Mouse (Mus musculus) kidney, embryonic 14.5 days (tissue): Measurements from ENCODE around the gene Arf5. TPM values are rescaled to one million over a fixed set of nuclear protein-coding genes. Genes with fewer than 3 reads are reported as not detected.

ENCODE experiments used
- ATAC-seq: fragments of 200-750 bp; cut with Nextera tagmentation; 2 replicates; pipeline ENCODE4 v1.8.0; 2017; ENCODE audit warnings: moderate number of reproducible peaks, mild to moderate bottlenecking, moderate TSS enrichment, moderate library complexity; ENCODE audit not compliant: low FRiP score, low TSS enrichment
- H3K27ac ChIP-seq: fragments of 300-500 bp; sonication (generic); 2 replicates; pipeline ENCODE4 v1.5.1; 2014; ENCODE audit warnings: low read depth, mild to moderate bottlenecking, low read length, moderate library complexity, mixed read lengths
- H3K27me3 ChIP-seq: fragments of 300-500 bp; sonication (generic); 2 replicates; pipeline ENCODE4 v1.6.1; 2014; ENCODE audit warnings: mild to moderate bottlenecking, low read length; ENCODE audit not compliant: control insufficient read depth, insufficient read depth
- H3K36me3 ChIP-seq: fragments of 300-500 bp; sonication (generic); 2 replicates; pipeline ENCODE4 v1.6.1; 2014; ENCODE audit warnings: low read length, mixed read lengths; ENCODE audit not compliant: control insufficient read depth, insufficient read depth
- H3K4me1 ChIP-seq: fragments of 300-500 bp; sonication (generic); 2 replicates; pipeline ENCODE4 v1.6.1; 2014; ENCODE audit warnings: low read length, mixed read lengths; ENCODE audit not compliant: control insufficient read depth, insufficient read depth
- H3K4me2 ChIP-seq: fragments of 300-500 bp; sonication (generic); replicated peaks from 2 replicates; pipeline ENCODE4 v1.6.1; 2014; ENCODE audit warnings: low read depth, mild to moderate bottlenecking, low read length
- H3K4me3 ChIP-seq: fragments of 300-500 bp; sonication (generic); 2 replicates; pipeline ENCODE4 v1.5.1; 2014; ENCODE audit warnings: mild to moderate bottlenecking, low read length
- H3K9ac ChIP-seq: fragments of 300-500 bp; sonication (generic); 2 replicates; pipeline ENCODE4 v1.6.1; 2014; ENCODE audit warnings: low read depth, mild to moderate bottlenecking, low read length, moderate library complexity
- H3K9me3 ChIP-seq: fragments of 300-500 bp; sonication (generic); 2 replicates; pipeline ENCODE4 v1.6.1; 2016; ENCODE audit warnings: low read length; ENCODE audit not compliant: control insufficient read depth
- WGBS: fragments of 180-500 bp; shearing (Covaris S2); extraction: QIAGEN DNeasy Blood & Tissue Kit; methylation state at CpG from one replicate; pipeline ENCODE4 v1.1.7; 2014; 5-methylcytosine and 5-hydroxymethylcytosine counted together
- polyA plus RNA-seq: library from polyadenylated mRNA; unstranded; fragments of >200 nt; fragmentation: Nextera tagmentation; extraction: Ambion mirVana; gene quantifications from 2 replicates; pipeline ENCODE4 v1.2.1, GENCODE M21; 2014

Arf5 gene
- polyA plus RNA-seq, 1 experiment from 2014 or later = 293 TPM

DNA sequence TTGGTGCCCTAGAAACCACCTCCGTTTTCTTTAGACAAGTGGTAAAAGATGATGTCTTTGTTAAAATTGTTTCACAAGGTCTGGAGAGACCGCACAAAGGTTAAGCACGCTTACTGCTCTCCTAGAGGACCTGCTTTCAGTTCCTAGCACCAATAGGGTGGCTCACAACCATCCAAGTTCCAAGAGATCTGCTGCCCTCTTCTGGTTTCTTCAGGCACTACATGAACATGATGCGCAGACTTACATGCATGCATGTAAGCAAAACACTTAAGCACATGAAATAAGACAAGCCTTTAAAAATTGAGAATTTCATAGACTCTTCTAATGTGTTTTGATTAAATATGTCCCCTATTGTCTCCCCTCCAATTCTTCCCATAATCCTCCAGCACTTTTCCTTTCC is 23.6 kb upstream of the Arf5 start:
- Histone ChIP-seq H3K27me3 (peaks cover 22% of the 10 kb centered on the region; the same call in 1 of the 2 replicates), H3K36me3 (no peaks in the 10 kb centered on the region), H3K4me1 (no peaks in the 10 kb centered on the region), H3K9ac (no peak overlapping the region), H3K27ac (no peak overlapping the region), H3K4me3 (no peak overlapping the region), H3K4me2 (no peak overlapping the region), H3K9me3 (peaks cover 5% of the 10 kb centered on the region; the same call in 1 of the 2 replicates)
- 92% methylated on average over 4 of the region's 4 CpGs for WGBS
- no peak for ATAC-seq

DNA sequence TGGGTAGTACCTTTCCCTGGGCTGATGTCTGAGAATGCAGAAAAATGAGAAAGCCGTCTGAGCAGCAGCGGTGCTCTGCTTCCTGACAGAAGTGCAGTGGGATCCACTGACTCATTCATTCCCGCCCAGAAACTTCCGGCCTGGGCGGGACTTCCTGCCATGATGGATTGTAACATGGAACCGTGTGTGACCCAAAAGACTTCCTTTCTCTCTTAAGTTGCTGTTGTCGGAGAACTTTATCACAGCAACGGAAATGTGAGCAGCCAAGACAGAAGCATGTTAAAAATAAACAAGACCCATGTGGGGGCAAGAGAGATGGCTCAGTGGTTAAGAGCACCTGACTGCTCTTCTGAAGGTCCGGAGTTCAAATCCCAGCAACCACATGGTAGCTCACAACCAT is 13.3 kb upstream of the Arf5 start:
- Histone ChIP-seq H3K27ac (no peak overlapping the region), H3K9ac (no peak overlapping the region), H3K4me2 (no peak overlapping the region), H3K36me3 (peaks cover 1% of the 10 kb centered on the region; the same call in 1 of the 2 replicates), H3K4me3 (no peak overlapping the region), H3K27me3 (no peaks in the 10 kb centered on the region), H3K9me3 (no peaks in the 10 kb centered on the region), H3K4me1 (no peaks in the 10 kb centered on the region)
- ATAC-seq = no peak
- 76% methylated on average over 9 of the region's 9 CpGs for WGBS

DNA sequence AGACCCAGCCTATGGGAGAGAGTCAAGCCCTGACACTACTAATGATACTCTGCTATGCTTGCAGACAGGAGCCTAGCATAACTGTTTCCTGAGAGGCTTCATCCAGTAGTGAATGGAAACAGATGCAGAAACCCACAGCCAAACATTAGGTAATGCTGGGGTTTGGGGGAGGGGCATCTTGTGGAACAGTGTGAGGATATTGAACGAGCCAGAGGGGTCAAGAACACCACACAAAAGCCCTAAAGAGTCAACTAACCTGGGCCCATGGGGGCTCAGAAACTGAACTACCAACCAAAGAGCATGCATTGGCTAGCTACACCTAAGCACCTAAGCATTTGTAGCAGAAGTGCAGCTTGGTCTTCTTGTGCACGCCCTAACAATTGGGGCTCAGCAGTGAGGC is 12.1 kb upstream of the Arf5 start:
- Histone ChIP-seq H3K4me1 (no peaks in the 10 kb centered on the region), H3K27ac (no peak overlapping the region), H3K4me2 (no peak overlapping the region), H3K27me3 (no peaks in the 10 kb centered on the region), H3K4me3 (no peak overlapping the region), H3K9ac (no peak overlapping the region), H3K36me3 (peaks cover 9% of the 10 kb centered on the region), H3K9me3 (no peaks in the 10 kb centered on the region)
- no peak for ATAC-seq
- WGBS = 88% methylated on average over 2 of the region's 2 CpGs

DNA sequence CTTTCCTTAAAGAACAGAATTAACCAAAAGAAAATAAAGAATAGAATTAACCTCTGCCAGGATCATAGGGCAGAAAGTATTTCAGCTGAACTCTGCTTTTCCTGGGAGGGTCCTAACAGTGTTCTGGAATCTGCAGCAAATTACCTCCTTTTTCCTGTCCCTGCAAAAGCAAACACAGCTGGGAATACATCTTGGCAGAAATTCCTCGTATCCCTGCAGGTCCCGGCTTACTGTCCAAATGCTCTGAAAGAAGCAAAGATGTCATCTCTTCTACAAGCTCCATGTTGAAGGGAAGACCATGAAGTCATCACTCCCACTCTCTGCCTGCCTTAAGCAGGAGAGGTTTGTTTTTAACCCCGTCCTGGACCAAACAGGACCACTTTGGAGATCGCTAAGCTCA is 6.4 kb upstream of the Arf5 start:
- no peak for ATAC-seq
- H3K4me3 ChIP-seq = no peak overlapping the region

DNA sequence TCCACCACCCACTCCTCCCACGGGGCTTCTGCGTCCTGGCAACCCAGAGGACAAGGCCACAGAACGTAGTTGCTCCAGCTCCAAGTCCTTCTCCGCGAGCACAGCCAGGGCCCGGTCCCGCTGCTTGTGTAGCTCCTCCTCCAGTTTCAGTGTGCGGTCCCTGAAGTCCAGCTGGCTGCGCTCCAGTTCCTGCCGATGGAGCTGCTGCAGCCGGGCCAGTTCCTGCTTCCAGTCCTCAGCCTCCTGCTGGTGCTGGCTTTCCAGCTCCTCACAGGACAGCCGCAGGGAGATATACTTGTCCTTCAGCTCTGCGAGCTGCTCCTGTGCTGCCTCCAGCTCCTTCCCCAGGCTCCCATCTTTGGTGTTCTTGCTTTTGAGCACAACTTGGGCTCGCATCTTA is 4.9 kb upstream of the Arf5 start:
- no peak overlapping the region for H3K4me3 ChIP-seq
- H3K27me3 ChIP-seq = no peaks in the 10 kb centered on the region
- H3K9ac ChIP-seq = no peak overlapping the region
- WGBS = 66% methylated on average over 14 of the region's 14 CpGs
- H3K27ac ChIP-seq = no peak overlapping the region
- peaks cover 32% of the 10 kb centered on the region for H3K36me3 ChIP-seq
- no peak for ATAC-seq
- peaks cover 30% of the 10 kb centered on the region for H3K4me1 ChIP-seq
- no peaks in the 10 kb centered on the region for H3K9me3 ChIP-seq
- H3K4me2 ChIP-seq = peak overlapping the region; percentile 15; the same call in 1 of the 2 replicates

More for the DNA sequence above, 6.4 kb upstream of the Arf5 start:
- Histone ChIP-seq H3K27me3 (no peaks in the 10 kb centered on the region), H3K4me1 (peaks cover 28% of the 10 kb centered on the region), H3K9ac (no peak overlapping the region), H3K9me3 (no peaks in the 10 kb centered on the region), H3K36me3 (peaks cover 32% of the 10 kb centered on the region), H3K4me2 (no peak overlapping the region), H3K27ac (no peak overlapping the region)
- 61% methylated on average over 4 of the region's 4 CpGs for WGBS

DNA sequence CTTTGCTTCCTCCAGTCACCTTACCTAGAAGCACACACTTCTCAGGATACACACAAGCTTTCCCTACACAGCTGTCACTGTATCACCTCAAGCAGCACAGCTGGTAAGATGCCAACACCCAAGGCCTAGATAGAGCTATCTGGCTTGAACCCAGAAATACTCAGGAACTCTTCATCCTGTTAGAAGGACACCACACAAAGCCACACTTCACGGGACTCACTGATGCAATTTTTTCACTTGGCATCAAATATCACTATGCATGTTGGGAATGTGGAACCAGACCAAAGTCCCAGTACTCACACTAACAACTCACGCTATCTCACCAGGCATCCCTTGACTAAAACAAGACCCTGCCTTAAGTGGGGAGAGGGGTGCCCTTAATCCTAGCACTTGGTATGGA is 3.7 kb upstream of the Arf5 start:
- Histone ChIP-seq H3K4me3 (no peak overlapping the region), H3K4me1 (peaks cover 30% of the 10 kb centered on the region), H3K27ac (no peak overlapping the region), H3K27me3 (no peaks in the 10 kb centered on the region), H3K9ac (no peak overlapping the region), H3K36me3 (peaks cover 32% of the 10 kb centered on the region), H3K4me2 (no peak overlapping the region), H3K9me3 (no peaks in the 10 kb centered on the region)
- no peak for ATAC-seq
- 77% methylated on average over 2 of the region's 2 CpGs for WGBS

DNA sequence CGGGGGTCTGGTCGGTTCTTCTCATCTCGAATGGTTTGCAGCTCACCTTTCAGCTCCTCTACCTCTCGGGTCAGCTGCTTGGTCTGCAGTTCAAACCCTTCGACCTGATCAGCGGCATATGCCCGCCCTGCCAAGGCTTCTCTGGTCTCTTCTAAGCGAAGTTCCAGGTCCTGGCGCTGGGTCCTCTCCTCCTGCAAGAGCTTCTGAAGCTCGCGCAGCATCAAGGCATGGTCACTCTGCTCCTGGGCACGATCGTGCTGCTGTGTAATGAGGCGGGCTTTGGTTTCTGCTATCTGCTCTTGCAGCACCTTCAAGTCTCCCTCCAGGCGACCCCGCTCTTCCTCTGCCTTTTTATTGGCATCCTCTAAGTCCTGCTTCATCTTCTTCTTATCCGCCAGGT is 3.0 kb upstream of the Arf5 start:
- Histone ChIP-seq H3K4me2 (peak overlapping the region; percentile 75), H3K9me3 (no peaks in the 10 kb centered on the region), H3K4me1 (peaks cover 30% of the 10 kb centered on the region), H3K27me3 (no peaks in the 10 kb centered on the region), H3K36me3 (peaks cover 27% of the 10 kb centered on the region), H3K27ac (no peak overlapping the region), H3K4me3 (peak overlapping the region; percentile 71), H3K9ac (0 out of 2 replicates have a peak overlapping the region, but pooled peaks have one; percentile 0)
- no peak for ATAC-seq
- WGBS = 80% methylated on average over 17 of the region's 17 CpGs

DNA sequence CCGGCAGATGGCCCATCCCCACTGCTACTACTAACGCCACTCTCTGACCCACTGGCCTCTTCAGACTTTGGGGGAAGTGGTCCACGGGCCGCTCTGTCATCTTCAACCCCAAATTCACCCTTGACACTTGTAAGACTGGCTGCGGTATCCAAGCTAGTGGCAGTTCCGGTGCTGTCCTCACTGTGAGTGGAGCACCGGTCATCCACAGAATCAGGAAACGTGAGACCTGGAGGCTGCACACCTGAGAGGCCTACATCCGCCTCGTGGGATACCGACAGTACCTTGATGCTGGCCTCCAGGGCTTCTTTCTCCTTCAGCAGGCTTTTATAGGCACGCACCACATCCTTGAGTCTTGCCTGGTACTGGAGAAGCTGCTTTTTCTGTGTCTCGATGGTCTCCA is 2.5 kb upstream of the Arf5 start:
- peaks cover 30% of the 10 kb centered on the region for H3K4me1 ChIP-seq
- peak overlapping the region; percentile 77 for H3K9ac ChIP-seq
- peak overlapping the region; percentile 71 for H3K4me3 ChIP-seq
- ATAC-seq = no peak
- H3K27ac ChIP-seq = no peak overlapping the region
- H3K36me3 ChIP-seq = peaks cover 26% of the 10 kb centered on the region
- WGBS = 19% methylated on average over 13 of the region's 13 CpGs
- no peaks in the 10 kb centered on the region for H3K27me3 ChIP-seq
- no peaks in the 10 kb centered on the region for H3K9me3 ChIP-seq
- peak overlapping the region; percentile 75 for H3K4me2 ChIP-seq

DNA sequence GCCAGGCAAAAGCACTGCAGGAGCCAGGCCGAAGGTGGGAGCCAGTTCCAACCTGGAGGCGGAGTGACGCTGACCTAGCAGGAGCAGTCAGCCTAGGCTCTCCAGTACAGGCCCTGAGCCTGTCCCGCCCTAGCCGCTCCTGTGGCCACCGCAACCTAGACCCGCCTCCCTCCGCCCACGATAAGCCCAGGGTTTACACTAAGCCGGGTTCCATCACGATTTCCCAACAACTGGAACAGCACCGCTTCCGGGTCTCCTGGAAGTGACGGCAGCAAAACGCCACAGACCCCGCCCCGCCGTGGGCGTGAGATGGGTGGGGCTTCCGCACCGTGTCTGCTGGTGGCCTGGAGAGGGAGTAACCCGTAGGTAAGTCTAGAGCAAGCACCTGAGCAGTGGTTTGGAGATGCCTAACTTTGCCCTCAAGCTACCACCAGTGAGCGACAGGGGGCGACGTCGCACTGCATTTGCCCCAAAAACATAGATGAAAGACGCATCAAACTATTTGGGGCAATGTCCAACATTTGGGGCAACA is 1.8 kb upstream of the Arf5 start:
- ATAC-seq = peak; percentile 86
- Histone ChIP-seq H3K36me3 (peaks cover 33% of the 10 kb centered on the region), H3K9me3 (no peaks in the 10 kb centered on the region), H3K4me2 (peak overlapping the region; percentile 75), H3K9ac (peak overlapping the region; percentile 77), H3K27me3 (no peaks in the 10 kb centered on the region), H3K4me1 (peaks cover 30% of the 10 kb centered on the region), H3K4me3 (peak overlapping the region; percentile 71), H3K27ac (0 out of 2 replicates have a peak overlapping the region, but pooled peaks have one; percentile 34)
- under 1% methylated on average over 27 of the region's 27 CpGs for WGBS
